Mouse (Mus musculus): ENCODE results near the gene Cmtm5. TPM values are rescaled to one million over a fixed set of nuclear protein-coding genes. Genes with fewer than 3 reads are reported as not detected.

The Cmtm5 gene
- not detected for polyA plus RNA-seq (2014; fragmentation: Illumina TruSeq; extraction: RNeasy Lipid Tissue Mini Kit (QIAGEN cat#74804); ENCODE audit: low read depth, low replicate concordance)

GRCm38 (mm10) chr14:54935904-54936830, at the start of gene Cmtm5:
Gene Cmtm5 (plus strand): TSS chr14:54936261.

DNA sequence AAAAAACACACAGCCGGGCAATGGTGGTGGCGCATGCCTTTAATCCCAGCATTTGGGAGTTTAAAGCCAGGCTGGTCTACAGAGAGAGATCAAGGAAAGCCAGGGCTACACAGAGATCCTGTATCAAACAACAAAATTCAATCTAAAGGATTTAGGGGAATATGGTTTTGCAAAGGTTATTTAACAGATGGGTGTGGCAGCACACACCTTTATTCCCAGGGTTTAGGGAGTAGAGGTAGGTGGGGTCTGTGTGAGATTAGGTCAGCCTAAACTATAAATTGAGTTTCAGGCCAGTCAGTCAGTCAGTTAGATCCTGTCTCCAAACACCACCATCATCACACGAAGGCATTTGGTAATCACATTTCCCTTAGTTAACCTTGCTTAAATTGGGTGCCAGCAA, 43.9 kb upstream of the Cmtm5 start, which contains the start of gene Pabpn1:
Pabpn1 (plus strand) TSS at position 301 of the 400 bp plus-strand sequence.

DNA sequence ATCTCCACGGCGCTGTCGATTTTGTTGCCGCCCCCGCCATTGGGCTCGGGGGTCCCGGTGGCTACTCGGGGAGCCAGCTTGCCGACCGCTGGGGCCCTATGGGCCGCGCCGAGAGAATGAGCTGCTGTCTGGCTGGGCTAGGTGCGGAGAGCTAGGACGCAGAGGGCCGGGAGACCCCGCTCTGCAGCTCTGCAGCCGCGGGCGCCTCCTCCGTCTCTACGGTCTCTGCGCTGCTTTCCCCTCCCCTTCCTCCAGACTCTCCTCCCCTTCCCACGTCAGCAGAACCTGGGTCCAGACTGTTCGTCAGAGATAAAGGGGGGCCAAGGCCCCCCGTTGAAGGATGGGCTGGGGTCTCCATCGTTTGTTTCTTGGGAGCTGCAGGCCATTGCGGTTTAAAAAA, 23.2 kb upstream of the Cmtm5 start, which contains the start of gene Slc22a17:
Slc22a17 (minus strand) TSS at position 247 of the 400 bp plus-strand sequence.

GRCm38 (mm10) chr14:54925349-54926342, 10.4 kb upstream of the Cmtm5 start, which contains the start of gene Efs:
Gene Efs (minus strand): TSS chr14:54926126.

DNA sequence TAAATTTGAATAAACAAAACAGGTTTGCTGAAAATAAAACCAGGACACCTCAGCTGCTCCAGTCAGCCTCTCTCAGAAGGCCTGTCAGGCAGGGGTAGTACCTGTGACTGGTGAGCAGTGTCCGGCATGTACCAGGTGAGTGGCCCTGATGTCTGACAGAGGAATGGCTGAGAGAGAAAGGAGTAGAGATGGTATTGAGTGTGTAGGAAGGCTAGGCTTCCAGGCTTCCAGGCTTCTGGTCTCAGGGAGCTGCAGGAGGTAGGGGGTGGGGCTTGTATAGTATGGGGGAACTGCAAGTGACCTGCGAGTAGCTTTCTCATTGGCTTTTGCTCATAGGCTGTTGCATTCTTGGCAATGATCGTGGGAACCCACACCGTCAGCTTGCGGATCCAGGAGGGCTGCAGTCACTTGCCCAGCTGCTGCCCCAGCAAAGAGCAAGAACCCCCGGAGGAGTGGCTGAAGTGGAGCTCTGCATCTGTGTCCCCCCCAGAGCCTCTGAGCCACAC, 3.4 kb upstream of the Cmtm5 start, which contains the start of gene Il25:
Il25 (plus strand) TSS at position 51 of the 506 bp plus-strand sequence.

DNA sequence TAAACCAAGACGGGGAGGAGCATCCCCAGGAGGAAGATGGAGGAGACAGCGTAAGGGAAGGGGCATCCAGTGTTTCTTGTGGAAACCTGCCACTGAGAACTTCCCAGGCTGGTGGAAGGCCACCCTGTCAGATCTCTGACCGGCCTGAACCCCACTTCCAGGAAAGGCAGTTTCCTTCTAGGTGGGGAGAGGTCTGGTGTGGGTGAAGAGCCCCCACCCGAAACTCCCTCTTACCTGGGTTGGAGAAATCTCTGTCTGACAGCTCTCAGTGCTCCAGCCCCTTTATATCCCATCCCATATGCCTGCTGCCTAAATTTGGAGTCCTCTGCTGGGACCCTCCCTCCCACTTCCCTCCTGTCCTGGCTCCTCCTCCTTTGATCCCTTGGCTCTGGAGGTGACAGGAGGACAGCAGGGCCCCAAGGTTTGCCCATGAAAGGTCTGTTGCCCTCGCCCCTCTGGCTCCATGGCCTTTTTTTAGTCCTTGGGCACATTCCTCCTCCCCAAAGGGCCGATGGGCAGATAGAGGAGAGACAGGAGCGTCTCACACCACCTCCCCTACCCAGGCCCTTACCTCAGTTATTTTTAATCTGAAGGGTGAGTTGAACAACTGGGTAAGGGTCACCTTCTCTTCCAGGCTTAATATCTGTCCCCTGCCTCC, 30.4 kb downstream of the Cmtm5 start, which contains the start of gene Myh6:
Myh6 (minus strand) TSS at position 608 of the 658 bp plus-strand sequence.

GRCm38 (mm10) chr14:54976633-54977032, 40.6 kb downstream of the Cmtm5 start, which contains the start of gene Gm17428:
Gene Gm17428 (plus strand): TSS chr14:54976933.

Other genes with a start within 250 kb of the Cmtm5 start
- gene Acin1, start 249.3 kb upstream of the Cmtm5 start, polyA plus RNA-seq (2014; fragmentation: Illumina TruSeq; extraction: RNeasy Lipid Tissue Mini Kit (QIAGEN cat#74804); ENCODE audit: low read depth, low replicate concordance) = 110 TPM
- not detected for gene Gm29776, start 237.4 kb upstream of the Cmtm5 start, polyA plus RNA-seq (2014; fragmentation: Illumina TruSeq; extraction: RNeasy Lipid Tissue Mini Kit (QIAGEN cat#74804); ENCODE audit: low read depth, low replicate concordance)
- gene Cebpe, start 224.1 kb upstream of the Cmtm5 start, polyA plus RNA-seq (2014; fragmentation: Illumina TruSeq; extraction: RNeasy Lipid Tissue Mini Kit (QIAGEN cat#74804); ENCODE audit: low read depth, low replicate concordance) = not detected
- gene Slc7a8, start 154.3 kb upstream of the Cmtm5 start, polyA plus RNA-seq (2014; fragmentation: Illumina TruSeq; extraction: RNeasy Lipid Tissue Mini Kit (QIAGEN cat#74804); ENCODE audit: low read depth, low replicate concordance) = 51.3 TPM
- gene Rnf212b, start 122.1 kb upstream of the Cmtm5 start, polyA plus RNA-seq (2014; fragmentation: Illumina TruSeq; extraction: RNeasy Lipid Tissue Mini Kit (QIAGEN cat#74804); ENCODE audit: low read depth, low replicate concordance) = 2.4 TPM
- 14.8 TPM for gene Homez, start 65.3 kb upstream of the Cmtm5 start, polyA plus RNA-seq (2014; fragmentation: Illumina TruSeq; extraction: RNeasy Lipid Tissue Mini Kit (QIAGEN cat#74804); ENCODE audit: low read depth, low replicate concordance)
- 11.4 TPM for gene Ppp1r3e, start 58.7 kb upstream of the Cmtm5 start, polyA plus RNA-seq (2014; fragmentation: Illumina TruSeq; extraction: RNeasy Lipid Tissue Mini Kit (QIAGEN cat#74804); ENCODE audit: low read depth, low replicate concordance)
- 15.8 TPM for gene Bcl2l2, start 52.9 kb upstream of the Cmtm5 start, polyA plus RNA-seq (2014; fragmentation: Illumina TruSeq; extraction: RNeasy Lipid Tissue Mini Kit (QIAGEN cat#74804); ENCODE audit: low read depth, low replicate concordance)
- gene Gm20521, start 52.8 kb upstream of the Cmtm5 start, polyA plus RNA-seq (2014; fragmentation: Illumina TruSeq; extraction: RNeasy Lipid Tissue Mini Kit (QIAGEN cat#74804); ENCODE audit: low read depth, low replicate concordance) = not detected
- 28.3 TPM for gene Pabpn1, start 43.8 kb upstream of the Cmtm5 start, polyA plus RNA-seq (2014; fragmentation: Illumina TruSeq; extraction: RNeasy Lipid Tissue Mini Kit (QIAGEN cat#74804); ENCODE audit: low read depth, low replicate concordance)
- 0.40 TPM for gene Slc22a17, start 23.1 kb upstream of the Cmtm5 start, polyA plus RNA-seq (2014; fragmentation: Illumina TruSeq; extraction: RNeasy Lipid Tissue Mini Kit (QIAGEN cat#74804); ENCODE audit: low read depth, low replicate concordance)
- not detected for gene Efs, start 10.1 kb upstream of the Cmtm5 start, polyA plus RNA-seq (2014; fragmentation: Illumina TruSeq; extraction: RNeasy Lipid Tissue Mini Kit (QIAGEN cat#74804); ENCODE audit: low read depth, low replicate concordance)
- gene Il25, start 3.6 kb upstream of the Cmtm5 start, polyA plus RNA-seq (2014; fragmentation: Illumina TruSeq; extraction: RNeasy Lipid Tissue Mini Kit (QIAGEN cat#74804); ENCODE audit: low read depth, low replicate concordance) = not detected
- not detected for gene Myh6, start 30.7 kb downstream of the Cmtm5 start, polyA plus RNA-seq (2014; fragmentation: Illumina TruSeq; extraction: RNeasy Lipid Tissue Mini Kit (QIAGEN cat#74804); ENCODE audit: low read depth, low replicate concordance)
- gene Gm17428, start 40.7 kb downstream of the Cmtm5 start, polyA plus RNA-seq (2014; fragmentation: Illumina TruSeq; extraction: RNeasy Lipid Tissue Mini Kit (QIAGEN cat#74804); ENCODE audit: low read depth, low replicate concordance) = not detected
- not detected for gene Myh7, start 58.4 kb downstream of the Cmtm5 start, polyA plus RNA-seq (2014; fragmentation: Illumina TruSeq; extraction: RNeasy Lipid Tissue Mini Kit (QIAGEN cat#74804); ENCODE audit: low read depth, low replicate concordance)
- gene Ngdn, start 79.2 kb downstream of the Cmtm5 start, polyA plus RNA-seq (2014; fragmentation: Illumina TruSeq; extraction: RNeasy Lipid Tissue Mini Kit (QIAGEN cat#74804); ENCODE audit: low read depth, low replicate concordance) = 2.6 TPM
- 0.36 TPM for gene Zfhx2, start 156.1 kb downstream of the Cmtm5 start, polyA plus RNA-seq (2014; fragmentation: Illumina TruSeq; extraction: RNeasy Lipid Tissue Mini Kit (QIAGEN cat#74804); ENCODE audit: low read depth, low replicate concordance)
- 9.5 TPM for gene Thtpa, start 158.5 kb downstream of the Cmtm5 start, polyA plus RNA-seq (2014; fragmentation: Illumina TruSeq; extraction: RNeasy Lipid Tissue Mini Kit (QIAGEN cat#74804); ENCODE audit: low read depth, low replicate concordance)
- gene Ap1g2, start 170.3 kb downstream of the Cmtm5 start, polyA plus RNA-seq (2014; fragmentation: Illumina TruSeq; extraction: RNeasy Lipid Tissue Mini Kit (QIAGEN cat#74804); ENCODE audit: low read depth, low replicate concordance) = 3.4 TPM
- not detected for gene Jph4, start 180.7 kb downstream of the Cmtm5 start, polyA plus RNA-seq (2014; fragmentation: Illumina TruSeq; extraction: RNeasy Lipid Tissue Mini Kit (QIAGEN cat#74804); ENCODE audit: low read depth, low replicate concordance)